15 mouse cellular contexts compared by ENCODE assay signal in genomic region chr7:45590874-45591273, GRCm38 (mm10). TPM values are rescaled to one million over a fixed set of nuclear protein-coding genes. Genes with fewer than 3 reads are reported as not detected.
A peak's percentile ranks its signal among the peaks of the same experiment; 100 is the strongest.
DNase-seq lines count a peak whose midpoint lies in the region; ATAC-seq and TF ChIP-seq lines count a peak whose summit lies in the region.
"Had no signal": no experiment of that assay in that cellular context is flagged by ENCODE, and none has a peak within 500 bp of the region (broad histone marks: within the 10 kb centered on the region; RNA-seq: fewer than 3 reads in every experiment).

No protein-coding gene starts in this region.

- no peaks in the 10 kb centered on the region for H3K4me1 ChIP-seq in cerebellum, adult 2 months (ENCODE audit: control insufficient read depth, insufficient read depth, low read length)
- 0 out of 2 replicates have a peak, but pooled peaks cover 3% of the 10 kb centered on the region for H3K4me1 ChIP-seq in kidney, postnatal 0 days (replicated peaks; ENCODE audit: insufficient read depth, low read length)
- 0 out of 2 replicates have a peak, but pooled peaks cover 3% of the 10 kb centered on the region for H3K4me1 ChIP-seq in kidney, embryonic 16.5 days (ENCODE audit: insufficient read depth, low read length)

- 0 out of 2 replicates have a peak, but pooled peaks have one; percentile 1 for TF ChIP-seq CTCF in cerebellum, adult 2 months (IDR thresholded peaks at IDR 0.05; ENCODE audit: borderline replicate concordance, insufficient read depth, low read depth, low read length)
- peak; percentile 59 for TF ChIP-seq CTCF in kidney, postnatal 0 days (IDR thresholded peaks at IDR 0.05; ENCODE audit: low read depth)

- TF ChIP-seq POLR2A in cerebellum, adult 2 months (IDR thresholded peaks at IDR 0.05; ENCODE audit: borderline replicate concordance, insufficient read depth, low read length), result no peak

- no peak for ATAC-seq in kidney, postnatal 0 days (replicated peaks; ENCODE audit: low FRiP score, low read depth)
- no peak for ATAC-seq in kidney, embryonic 16.5 days (ENCODE audit: low FRiP score, low TSS enrichment)
- ATAC-seq in megakaryocyte-erythroid progenitor cell, adult 5-6 weeks (replicated peaks; ENCODE audit: low FRiP score, low TSS enrichment, poor library complexity, severe bottlenecking), result no peak

- no peak overlapping the region for H3K9ac ChIP-seq in kidney, postnatal 0 days (ENCODE audit: low read depth, low read length)
- H3K9ac ChIP-seq in kidney, embryonic 16.5 days (replicated peaks; ENCODE audit: low read length), result no peak overlapping the region

- no peak overlapping the region for H3K4me2 ChIP-seq in kidney, postnatal 0 days (ENCODE audit: low read length)
- no peak overlapping the region for H3K4me2 ChIP-seq in kidney, embryonic 16.5 days (replicated peaks; ENCODE audit: low read depth, low read length)

- H3K27ac ChIP-seq in cerebellum, adult 2 months (ENCODE audit: insufficient read depth, low read length), result no peak overlapping the region
- no peak overlapping the region for H3K27ac ChIP-seq in kidney, postnatal 0 days
- H3K27ac ChIP-seq in kidney, embryonic 16.5 days (ENCODE audit: low read length), result no peak overlapping the region
- H3K27ac ChIP-seq: hindbrain, embryonic 10.5 days had no signal

- no peaks in the 10 kb centered on the region for H3K27me3 ChIP-seq in cerebellum, adult 2 months (ENCODE audit: control insufficient read depth, insufficient read depth, low read length)
- H3K27me3 ChIP-seq in kidney, postnatal 0 days (ENCODE audit: insufficient read depth, low read length), result no peaks in the 10 kb centered on the region
- H3K27me3 ChIP-seq in kidney, embryonic 16.5 days (ENCODE audit: insufficient read depth, low read length), result no peaks in the 10 kb centered on the region

- H3K9me3 ChIP-seq in kidney, postnatal 0 days (replicated peaks; ENCODE audit: low read length), result no peaks in the 10 kb centered on the region
- no peaks in the 10 kb centered on the region for H3K9me3 ChIP-seq in kidney, embryonic 16.5 days (ENCODE audit: low read length)
- H3K9me3 ChIP-seq: hindbrain, embryonic 10.5 days had no signal

- H3K36me3 ChIP-seq in kidney, postnatal 0 days (ENCODE audit: insufficient read depth, low read length), result peaks cover 3% of the 10 kb centered on the region; the same call in 1 of the 2 replicates
- H3K36me3 ChIP-seq in kidney, embryonic 16.5 days (ENCODE audit: insufficient read depth, low read length), result peaks cover 7% of the 10 kb centered on the region; the same call in 1 of the 2 replicates

- no peak overlapping the region for H3K4me3 ChIP-seq in cerebellum, adult 2 months (replicated peaks; ENCODE audit: insufficient read depth, low read depth, low read length)
- H3K4me3 ChIP-seq in kidney, postnatal 0 days (replicated peaks; ENCODE audit: low read depth, low read length), result no peak overlapping the region
- no peak overlapping the region for H3K4me3 ChIP-seq in kidney, embryonic 16.5 days (ENCODE audit: low read length)
- H3K4me3 ChIP-seq: erythroblast, embryonic 14.5 days; hindbrain, embryonic 10.5 days had no signal

- DNase-seq in cerebellum, adult 2 months, result no peak
- DNase-seq in cerebellum, adult 8-10 months, result no peak
- DNase-seq in kidney, postnatal 0 days (ENCODE audit: low spot score), result peak; percentile 51
- peak; percentile 24 for DNase-seq in CD4-positive helper T cell, adult 2 months (ENCODE audit: low read depth, low spot score)
- DNase-seq in c-Kit-positive CD71-positive TER-119-positive erythroid progenitor cells, embryonic 14.5 days (ENCODE audit: low spot score), result peak; percentile 36
- DNase-seq in spleen, adult 12 weeks (ENCODE audit: low spot score), result no peak
- DNase-seq: kidney, postnatal 36 days; lung, adult 18-20 months; thymus, postnatal 4 days had no signal

- 58% methylated on average over 3 of the region's 3 CpGs for WGBS in cerebellum, adult 2 months
- 54% methylated on average over 3 of the region's 3 CpGs for WGBS in kidney, postnatal 0 days
- 62% methylated on average over 3 of the region's 3 CpGs for WGBS in kidney, embryonic 16.5 days

RNA-seq across cellular contexts. Expression of gene Bcat2, which starts 20.9 kb away (rescaled TPM):
- polyA plus RNA-seq in cerebellum, adult 2 months (2012; rRNA removed), result 21.1 and 24.2 TPM in 2 replicates
- 92.7 and 93.0 TPM in 2 replicates for polyA plus RNA-seq in kidney, postnatal 0 days (2015; fragmentation: Nextera tagmentation; extraction: Ambion mirVana)
- polyA plus RNA-seq in kidney, embryonic 16.5 days (2015; fragmentation: Nextera tagmentation; extraction: Ambion mirVana), result 87.9 and 93.2 TPM in 2 replicates
- 81.0 and 92.5 TPM in 2 replicates for total RNA-seq in megakaryocyte-erythroid progenitor cell, adult 5-6 weeks (2014; fragmentation: Nextera tagmentation)
- 23.3 and 50.0 TPM in 2 replicates for total RNA-seq in megakaryocyte-erythroid progenitor cell, adult 5-6 weeks (2017)

RNA-seq across cellular contexts. Expression of gene Fgf21, which starts 24.4 kb away (rescaled TPM):
- not detected in 2 replicates for polyA plus RNA-seq in cerebellum, adult 2 months (2012; rRNA removed)
- polyA plus RNA-seq in kidney, postnatal 0 days (2015; fragmentation: Nextera tagmentation; extraction: Ambion mirVana), result 0.12 TPM in 1 of 2 replicates, not detected in the other
- not detected in 2 replicates for polyA plus RNA-seq in kidney, embryonic 16.5 days (2015; fragmentation: Nextera tagmentation; extraction: Ambion mirVana)
- total RNA-seq in megakaryocyte-erythroid progenitor cell, adult 5-6 weeks (2014; fragmentation: Nextera tagmentation), result not detected in 2 replicates
- not detected in 2 replicates for total RNA-seq in megakaryocyte-erythroid progenitor cell, adult 5-6 weeks (2017)
- total RNA-seq: left cerebral cortex, postnatal 14 days had no signal
- polyA plus RNA-seq: erythroblast, embryonic 14.5 days; hindbrain, embryonic 10.5 days had no signal

RNA-seq across cellular contexts. Expression of gene Fut1, which starts 26.2 kb away (rescaled TPM):
- polyA plus RNA-seq in cerebellum, adult 2 months (2012; rRNA removed), result 0.07 and 0.08 TPM in 2 replicates
- polyA plus RNA-seq in kidney, postnatal 0 days (2015; fragmentation: Nextera tagmentation; extraction: Ambion mirVana), result 0.08 and 0.26 TPM in 2 replicates
- polyA plus RNA-seq in kidney, embryonic 16.5 days (2015; fragmentation: Nextera tagmentation; extraction: Ambion mirVana), result 0.27 and 0.32 TPM in 2 replicates
- total RNA-seq in megakaryocyte-erythroid progenitor cell, adult 5-6 weeks (2014; fragmentation: Nextera tagmentation), result not detected in 2 replicates
- not detected in 2 replicates for total RNA-seq in megakaryocyte-erythroid progenitor cell, adult 5-6 weeks (2017)
- total RNA-seq: adrenal gland, adult 18-20 months; left cerebral cortex, postnatal 14 days had no signal
- polyA plus RNA-seq: erythroblast, embryonic 14.5 days; hindbrain, embryonic 10.5 days had no signal

RNA-seq across cellular contexts. Expression of gene Izumo1, which starts 30.7 kb away (rescaled TPM):
- 0.08 and 0.18 TPM in 2 replicates for polyA plus RNA-seq in cerebellum, adult 2 months (2012; rRNA removed)
- 0.17 and 0.29 TPM in 2 replicates for polyA plus RNA-seq in kidney, postnatal 0 days (2015; fragmentation: Nextera tagmentation; extraction: Ambion mirVana)
- polyA plus RNA-seq in kidney, embryonic 16.5 days (2015; fragmentation: Nextera tagmentation; extraction: Ambion mirVana), result 0.13 and 0.14 TPM in 2 replicates
- not detected in 2 replicates for total RNA-seq in megakaryocyte-erythroid progenitor cell, adult 5-6 weeks (2014; fragmentation: Nextera tagmentation)
- total RNA-seq in megakaryocyte-erythroid progenitor cell, adult 5-6 weeks (2017), result not detected in 2 replicates
- polyA plus RNA-seq: erythroblast, embryonic 14.5 days; hindbrain, embryonic 10.5 days had no signal

RNA-seq across cellular contexts. Expression of gene Hsd17b14, which starts 36.2 kb away (rescaled TPM):
- polyA plus RNA-seq in cerebellum, adult 2 months (2012; rRNA removed), result 1.3 and 1.9 TPM in 2 replicates
- polyA plus RNA-seq in kidney, postnatal 0 days (2015; fragmentation: Nextera tagmentation; extraction: Ambion mirVana), result 20.5 and 21.0 TPM in 2 replicates
- 13.5 and 15.5 TPM in 2 replicates for polyA plus RNA-seq in kidney, embryonic 16.5 days (2015; fragmentation: Nextera tagmentation; extraction: Ambion mirVana)
- total RNA-seq in megakaryocyte-erythroid progenitor cell, adult 5-6 weeks (2014; fragmentation: Nextera tagmentation), result not detected in 2 replicates
- not detected in 2 replicates for total RNA-seq in megakaryocyte-erythroid progenitor cell, adult 5-6 weeks (2017)
- total RNA-seq: left cerebral cortex, postnatal 14 days had no signal

Comparison
In these comparisons a context has a peak if more than half of its experiments do, and no peak if none do; other contexts are left out.
1. DNase-seq: peak in kidney, postnatal 0 days (single experiment), CD4-positive helper T cell, adult 2 months (single experiment) and c-Kit-positive CD71-positive TER-119-positive erythroid progenitor cells, embryonic 14.5 days (single experiment); none in cerebellum, adult 2 months (0 of 2), cerebellum, adult 8-10 months (single experiment) and spleen, adult 12 weeks (single experiment).